Mouse (Mus musculus) embryonic facial prominence, embryonic 15.5 days (tissue): ENCODE results near the gene Ust. TPM values are rescaled to one million over a fixed set of nuclear protein-coding genes. Genes with fewer than 3 reads are reported as not detected.

Source experiments
- ATAC-seq: fragments of 200-750 bp; cut with Nextera tagmentation; 2 replicates; pipeline ENCODE4 v1.8.0; 2017; ENCODE audit warnings: low read depth, moderate TSS enrichment; ENCODE audit not compliant: insufficient number of reproducible peaks, low FRiP score, low TSS enrichment
- H3K27ac ChIP-seq: fragments of 300-500 bp; sonication (generic); replicated peaks from 2 replicates; pipeline ENCODE4 v1.5.1; 2015; ENCODE audit warnings: mild to moderate bottlenecking, inconsistent platforms
- H3K27me3 ChIP-seq: fragments of 300-500 bp; sonication (generic); 2 replicates; pipeline ENCODE4 v1.6.1; 2015; ENCODE audit warnings: inconsistent platforms
- H3K36me3 ChIP-seq: fragments of 300-500 bp; sonication (generic); 2 replicates; pipeline ENCODE4 v1.6.1; 2015; ENCODE audit warnings: mild to moderate bottlenecking, inconsistent platforms
- H3K4me1 ChIP-seq: fragments of 300-500 bp; sonication (generic); 2 replicates; pipeline ENCODE4 v1.6.1; 2015; ENCODE audit warnings: inconsistent platforms
- H3K4me2 ChIP-seq: fragments of 300-500 bp; sonication (generic); replicated peaks from 2 replicates; pipeline ENCODE4 v1.6.1; 2015; ENCODE audit warnings: mild to moderate bottlenecking, inconsistent platforms
- H3K4me3 ChIP-seq: fragments of 300-500 bp; sonication (generic); replicated peaks from 2 replicates; pipeline ENCODE4 v1.5.1; 2015; ENCODE audit warnings: mild to moderate bottlenecking, inconsistent platforms
- H3K9ac ChIP-seq: fragments of 300-500 bp; sonication (generic); 2 replicates; pipeline ENCODE4 v1.6.1; 2015; ENCODE audit warnings: inconsistent platforms
- H3K9me3 ChIP-seq: fragments of 300-500 bp; sonication (generic); replicated peaks from 2 replicates; pipeline ENCODE4 v1.6.1; 2016; ENCODE audit warnings: inconsistent platforms
- WGBS: fragments of 180-500 bp; shearing (Covaris S2); methylation state at CpG from one replicate; pipeline ENCODE4 v1.1.7; 2015; 5-methylcytosine and 5-hydroxymethylcytosine counted together
- polyA plus RNA-seq: library from polyadenylated mRNA; unstranded; fragments of >200 nt; fragmentation: Nextera tagmentation; extraction: Ambion mirVana; gene quantifications from 2 replicates; pipeline ENCODE4 v1.2.1, GENCODE M21; 2015

The Ust gene
- polyA plus RNA-seq, 1 experiment from 2014 or later, result 12.0 TPM

DNA sequence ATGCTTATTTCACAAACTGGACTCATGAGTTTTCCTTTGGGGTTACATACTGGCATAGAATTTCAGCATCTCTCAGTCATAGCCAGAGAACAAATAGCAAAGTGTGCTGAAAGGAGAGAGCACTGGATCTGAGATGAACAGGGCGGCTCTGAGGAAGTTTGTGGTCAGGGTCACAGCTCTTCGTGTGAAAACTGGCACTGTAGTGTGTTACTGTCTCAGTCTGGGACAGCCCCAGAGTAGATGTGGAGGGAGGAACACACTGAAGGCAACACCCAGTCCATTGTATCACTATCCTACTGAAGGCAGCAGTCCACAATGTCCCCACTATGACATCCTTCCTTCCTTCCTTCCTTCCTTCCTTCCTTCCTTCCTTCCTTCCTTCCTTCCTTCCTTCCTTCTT, 321.0 kb downstream of the Ust start:
- H3K27ac ChIP-seq, result no peak overlapping the region
- no peak for ATAC-seq
- H3K9ac ChIP-seq, result no peak overlapping the region
- no peak overlapping the region for H3K4me2 ChIP-seq
- H3K9me3 ChIP-seq, result no peaks in the 10 kb centered on the region
- H3K36me3 ChIP-seq, result no peaks in the 10 kb centered on the region
- peaks cover 9% of the 10 kb centered on the region; the same call in 1 of the 2 replicates for H3K4me1 ChIP-seq
- no peak overlapping the region for H3K4me3 ChIP-seq
- WGBS, result 35% methylated on average over 2 of the region's 2 CpGs
- H3K27me3 ChIP-seq, result no peaks in the 10 kb centered on the region

DNA sequence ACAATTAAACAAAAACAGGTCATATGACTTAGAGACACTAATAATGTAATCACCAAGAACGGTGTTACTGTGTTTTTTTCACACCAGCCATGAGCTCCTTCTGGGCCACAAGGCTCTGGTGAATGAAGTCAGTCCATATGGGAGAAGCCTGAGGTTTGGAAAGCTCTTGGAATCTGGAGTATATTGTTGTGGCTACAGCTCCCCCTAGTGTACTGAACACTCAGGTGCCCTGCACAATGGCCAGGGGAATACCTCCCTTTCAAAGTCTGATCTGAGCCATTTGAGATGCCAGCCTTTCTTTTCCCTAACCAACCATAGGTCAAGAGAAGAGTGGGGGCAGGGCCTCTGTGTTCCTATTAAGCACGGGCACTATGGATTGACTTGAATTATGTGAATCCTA, 322.3 kb downstream of the Ust start:
- Histone ChIP-seq H3K9ac (no peak overlapping the region), H3K27ac (no peak overlapping the region), H3K27me3 (no peaks in the 10 kb centered on the region), H3K4me1 (peaks cover 9% of the 10 kb centered on the region; the same call in 1 of the 2 replicates), H3K4me2 (no peak overlapping the region), H3K9me3 (no peaks in the 10 kb centered on the region), H3K4me3 (no peak overlapping the region), H3K36me3 (no peaks in the 10 kb centered on the region)
- peak; percentile 77; the same call in 1 of the 2 replicates for ATAC-seq
- WGBS, result 3% methylated on average over 2 of the region's 2 CpGs

DNA sequence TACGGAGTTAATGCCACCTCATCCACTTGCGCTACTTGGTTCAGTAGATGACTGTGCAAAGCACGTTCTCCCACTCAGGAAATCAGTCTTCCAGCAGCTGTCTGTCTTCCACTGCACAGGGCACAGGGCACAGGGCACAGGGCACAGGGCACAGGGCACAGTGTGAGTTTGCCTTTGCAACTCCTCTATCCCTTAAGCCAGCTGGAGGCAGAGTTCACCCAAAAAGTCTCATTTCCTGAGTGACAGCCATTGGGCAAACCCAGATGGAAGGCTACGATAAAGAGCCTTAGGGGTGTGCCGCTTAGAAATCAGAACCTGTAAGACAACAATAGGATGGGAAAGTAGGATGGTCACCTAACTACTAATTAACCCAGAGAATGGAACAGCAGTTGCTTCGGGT, 322.9 kb downstream of the Ust start:
- Histone ChIP-seq H3K36me3 (no peaks in the 10 kb centered on the region), H3K4me2 (no peak overlapping the region), H3K4me3 (no peak overlapping the region), H3K9ac (no peak overlapping the region), H3K27ac (no peak overlapping the region), H3K4me1 (peaks cover 9% of the 10 kb centered on the region; the same call in 1 of the 2 replicates), H3K9me3 (no peaks in the 10 kb centered on the region), H3K27me3 (no peaks in the 10 kb centered on the region)
- ATAC-seq, result no peak
- 42% methylated on average over 6 of the region's 6 CpGs for whole genome bisulfite sequencing

DNA sequence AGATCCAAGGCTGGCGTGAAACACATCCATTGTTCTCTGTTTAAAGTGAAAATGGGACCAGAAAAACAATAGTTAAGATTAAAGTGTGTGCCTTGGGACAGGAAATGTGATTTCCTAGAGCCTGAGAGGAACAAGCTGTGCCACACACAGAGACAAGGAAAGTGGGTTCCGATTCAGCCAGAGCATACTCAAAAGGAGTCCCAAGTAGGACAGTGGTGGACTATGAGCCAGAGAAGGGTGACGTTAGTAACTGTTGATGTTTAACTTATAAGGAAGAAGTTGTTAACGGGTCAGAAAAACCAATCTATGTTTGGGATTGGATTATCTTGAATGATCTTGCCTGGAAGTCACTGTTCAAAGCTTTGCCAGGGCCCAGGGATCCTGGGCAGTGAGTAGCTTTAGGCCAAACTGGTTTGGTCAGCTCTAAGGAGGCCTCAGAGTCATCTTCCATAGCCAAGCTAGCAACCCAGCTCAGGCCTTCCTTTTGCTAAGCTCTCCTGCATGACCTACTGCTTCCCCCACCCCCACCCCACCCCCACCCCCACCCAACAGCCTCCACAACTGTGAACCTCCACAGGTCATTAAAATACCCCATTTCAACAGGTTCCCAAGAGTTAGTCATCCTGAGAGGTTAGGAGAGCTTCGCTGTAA, 329.2 kb downstream of the Ust start:
- Histone ChIP-seq H3K36me3 (no peaks in the 10 kb centered on the region), H3K9me3 (no peaks in the 10 kb centered on the region), H3K4me2 (no peak overlapping the region), H3K27ac (no peak overlapping the region), H3K4me3 (no peak overlapping the region), H3K4me1 (no peaks in the 10 kb centered on the region), H3K9ac (no peak overlapping the region), H3K27me3 (no peaks in the 10 kb centered on the region)
- 84% methylated on average over 5 of the region's 5 CpGs for whole genome bisulfite sequencing
- ATAC-seq, result no peak

DNA sequence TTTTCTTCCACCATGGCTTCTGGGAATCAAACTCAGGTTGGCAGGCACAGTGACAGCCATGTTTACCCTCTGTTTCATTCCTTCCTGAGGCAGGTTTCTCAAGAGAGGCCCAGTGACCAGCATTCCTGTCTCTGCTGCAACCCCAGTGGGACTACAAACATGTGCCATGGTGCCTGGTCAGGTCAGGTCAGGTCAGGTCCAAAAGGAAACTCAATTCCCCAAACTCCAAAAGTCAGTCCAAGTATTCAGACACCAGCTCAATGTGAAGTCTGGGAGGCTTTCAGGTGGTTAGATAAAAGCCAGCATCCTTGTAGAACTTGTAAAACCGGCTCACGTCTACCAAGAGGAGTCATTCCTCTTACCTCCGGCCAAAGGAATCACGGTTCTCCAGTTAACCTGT, 333.0 kb downstream of the Ust start:
- ATAC-seq, result no peak
- no peaks in the 10 kb centered on the region for H3K36me3 ChIP-seq
- no peaks in the 10 kb centered on the region for H3K27me3 ChIP-seq
- no peaks in the 10 kb centered on the region for H3K9me3 ChIP-seq
- H3K4me1 ChIP-seq, result no peaks in the 10 kb centered on the region
- H3K9ac ChIP-seq, result no peak overlapping the region
- H3K4me2 ChIP-seq, result no peak overlapping the region
- no peak overlapping the region for H3K4me3 ChIP-seq
- WGBS, result 56% methylated on average over 4 of the region's 4 CpGs
- no peak overlapping the region for H3K27ac ChIP-seq

DNA sequence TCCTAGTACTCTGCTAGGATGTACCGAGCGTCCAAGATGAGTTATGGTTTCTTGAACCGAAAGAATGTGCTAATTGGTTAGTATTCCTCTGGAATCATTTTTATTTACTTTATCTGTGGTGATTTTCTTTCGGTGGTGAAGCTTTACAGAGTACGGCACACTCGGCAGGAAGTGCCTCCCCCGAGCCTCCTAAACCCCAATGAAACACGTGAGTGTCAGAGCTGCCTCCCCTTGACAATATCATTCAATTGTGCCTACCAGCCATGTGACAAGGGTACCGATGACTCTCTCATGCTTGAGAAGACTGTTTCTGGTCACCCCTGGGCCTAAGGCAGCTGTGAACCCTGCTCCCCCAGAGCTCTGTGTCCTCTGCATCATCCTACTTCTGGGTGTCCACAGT, 333.9 kb downstream of the Ust start:
- ATAC-seq, result no peak
- H3K27me3 ChIP-seq, result no peaks in the 10 kb centered on the region
- H3K4me3 ChIP-seq, result no peak overlapping the region
- no peaks in the 10 kb centered on the region for H3K9me3 ChIP-seq
- H3K9ac ChIP-seq, result no peak overlapping the region
- WGBS, result 59% methylated on average over 9 of the region's 9 CpGs
- H3K27ac ChIP-seq, result no peak overlapping the region
- no peaks in the 10 kb centered on the region for H3K4me1 ChIP-seq
- no peaks in the 10 kb centered on the region for H3K36me3 ChIP-seq
- H3K4me2 ChIP-seq, result no peak overlapping the region

DNA sequence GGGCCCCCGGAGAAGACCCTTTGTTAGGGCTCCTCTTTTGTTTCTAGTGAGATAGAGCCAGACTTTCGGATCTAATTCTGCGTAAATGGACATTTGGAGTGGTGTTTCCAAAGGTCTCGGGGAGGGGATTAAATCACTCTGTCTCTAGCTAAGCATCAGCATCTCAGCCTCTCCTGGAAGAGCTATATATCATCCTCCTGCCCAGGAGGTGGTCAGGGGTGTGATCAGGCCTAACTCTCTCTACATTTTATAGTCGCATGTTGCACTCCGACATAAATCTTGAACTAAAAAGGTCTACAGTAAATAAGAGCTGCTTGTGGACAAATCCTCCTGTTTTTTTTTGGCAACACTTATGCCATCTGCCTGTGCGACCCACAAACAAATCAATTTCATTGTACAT, 335.5 kb downstream of the Ust start:
- WGBS, result 86% methylated on average over 7 of the region's 7 CpGs
- H3K9ac ChIP-seq, result no peak overlapping the region

DNA sequence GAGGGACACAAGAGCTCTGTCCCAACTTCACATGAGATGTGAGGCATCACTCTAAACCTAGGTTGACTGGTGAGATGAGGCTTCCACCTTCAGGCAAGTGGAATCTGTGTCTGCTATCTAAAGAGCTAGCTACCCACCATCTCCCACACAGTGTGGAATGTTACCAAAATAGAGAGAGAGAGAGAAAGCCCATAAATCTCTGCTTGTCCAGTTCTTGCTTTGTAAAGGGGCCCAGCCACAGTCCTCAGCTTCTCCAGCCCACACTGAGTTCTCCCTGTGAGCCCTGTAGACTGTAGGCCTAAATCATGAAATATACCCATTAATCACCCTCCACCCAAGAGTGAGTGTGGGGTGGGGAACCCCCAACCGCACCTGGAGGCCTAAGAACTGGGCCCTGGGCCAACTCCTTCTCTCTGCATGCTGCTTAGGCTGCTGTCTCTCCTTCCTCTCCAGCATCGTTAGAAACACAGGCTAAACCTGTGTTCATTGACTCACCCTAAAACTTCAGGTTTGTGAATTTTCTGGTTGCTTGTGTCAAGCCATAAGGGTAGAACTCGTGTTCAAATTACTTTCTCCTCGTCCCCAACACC, 336.9 kb downstream of the Ust start:
- Histone ChIP-seq H3K27me3 (no peaks in the 10 kb centered on the region), H3K9me3 (no peaks in the 10 kb centered on the region), H3K36me3 (no peaks in the 10 kb centered on the region), H3K9ac (no peak overlapping the region), H3K4me1 (peaks cover 10% of the 10 kb centered on the region), H3K4me2 (no peak overlapping the region), H3K4me3 (no peak overlapping the region), H3K27ac (no peak overlapping the region)
- ATAC-seq, result no peak
- WGBS, result 56% methylated on average over 4 of the region's 4 CpGs

More for the DNA sequence above, 335.5 kb downstream of the Ust start:
- Histone ChIP-seq H3K9me3 (no peaks in the 10 kb centered on the region), H3K4me2 (no peak overlapping the region), H3K4me1 (no peaks in the 10 kb centered on the region), H3K27me3 (no peaks in the 10 kb centered on the region), H3K36me3 (no peaks in the 10 kb centered on the region), H3K4me3 (no peak overlapping the region), H3K27ac (no peak overlapping the region)
- no peak for ATAC-seq

DNA sequence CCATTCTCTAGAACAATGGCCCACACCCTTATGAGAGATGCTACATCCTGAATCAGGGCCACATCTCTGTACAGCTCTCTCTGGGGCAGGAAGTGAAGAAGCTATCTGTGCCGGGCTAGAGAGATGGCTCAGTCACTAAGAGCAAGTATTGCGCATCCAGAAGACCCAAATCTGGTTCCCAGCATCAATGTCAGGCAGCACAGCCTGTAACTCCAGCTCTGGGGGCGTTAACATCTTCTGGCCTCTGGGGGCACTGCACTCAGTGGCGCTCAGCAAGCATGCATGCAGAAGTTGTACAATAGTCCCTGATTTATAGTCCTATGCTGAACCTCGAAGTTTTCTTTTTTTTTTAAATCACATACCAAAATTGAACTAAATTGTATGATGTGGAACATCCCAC, 341.0 kb downstream of the Ust start:
- WGBS, result 79% methylated on average over 5 of the region's 5 CpGs
- Histone ChIP-seq H3K9me3 (no peaks in the 10 kb centered on the region), H3K4me3 (no peak overlapping the region), H3K36me3 (no peaks in the 10 kb centered on the region), H3K4me1 (peaks cover 24% of the 10 kb centered on the region), H3K9ac (no peak overlapping the region), H3K27ac (no peak overlapping the region), H3K4me2 (no peak overlapping the region), H3K27me3 (no peaks in the 10 kb centered on the region)
- no peak for ATAC-seq

DNA sequence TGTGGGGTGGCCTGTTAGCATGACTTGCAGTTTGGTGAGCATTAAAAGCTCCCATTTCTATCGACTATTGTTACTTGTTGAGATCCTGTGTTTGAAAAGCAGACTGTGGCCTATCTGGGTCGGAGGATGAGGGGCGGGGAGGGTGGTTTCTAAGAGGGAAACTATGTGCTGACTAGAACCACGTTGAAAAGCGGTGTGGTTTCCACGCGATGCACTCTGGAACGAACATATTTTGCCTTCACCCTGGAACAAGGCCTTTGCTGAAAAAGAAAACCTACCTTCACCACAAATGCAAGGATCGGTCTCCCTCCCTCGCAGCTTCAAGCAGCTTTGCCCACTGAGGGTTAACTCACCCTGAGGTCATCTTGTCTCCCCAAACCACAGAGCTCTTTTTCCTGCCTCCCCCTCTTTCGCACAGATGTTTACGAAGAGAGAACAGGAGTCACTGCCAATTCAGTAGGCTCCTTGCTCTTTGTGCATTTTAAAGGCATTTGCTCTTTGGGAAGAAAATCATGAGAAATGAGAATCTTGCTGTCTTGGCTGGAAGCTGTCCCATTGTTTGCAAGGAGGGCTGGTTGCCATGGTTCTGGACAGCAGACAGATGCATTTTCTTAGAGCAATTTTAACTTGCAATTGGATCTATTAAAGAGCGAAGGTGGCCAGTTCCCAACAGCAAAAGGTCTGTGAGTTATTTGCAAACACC, 342.1 kb downstream of the Ust start:
- Histone ChIP-seq H3K36me3 (no peaks in the 10 kb centered on the region), H3K9me3 (no peaks in the 10 kb centered on the region), H3K4me1 (peaks cover 24% of the 10 kb centered on the region), H3K9ac (no peak overlapping the region), H3K4me3 (no peak overlapping the region), H3K27ac (peak overlapping the region; percentile 85), H3K27me3 (no peaks in the 10 kb centered on the region), H3K4me2 (0 out of 2 replicates have a peak overlapping the region, but pooled peaks have one; percentile 6)
- ATAC-seq, result peak; percentile 58
- WGBS, result 30% methylated on average over 13 of the region's 13 CpGs

DNA sequence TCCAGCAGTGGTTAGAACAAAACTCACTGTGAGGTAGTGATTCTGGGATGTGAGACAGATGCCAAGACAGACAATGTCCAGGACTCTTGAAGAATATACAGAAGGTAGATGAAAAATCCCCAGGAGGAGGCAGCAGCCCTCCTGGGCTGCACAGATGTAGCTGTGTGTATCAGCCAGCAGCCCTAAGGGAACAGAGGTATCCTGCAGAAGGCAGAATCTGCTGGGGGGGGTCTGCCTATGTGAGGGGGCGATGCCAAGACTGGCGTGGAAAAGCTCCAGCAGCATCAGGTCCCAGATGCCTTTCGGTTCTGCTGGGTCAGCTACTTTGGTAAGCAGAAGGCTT, 342.6 kb downstream of the Ust start:
- WGBS, result 41% methylated on average over 3 of the region's 3 CpGs
- no peak for ATAC-seq
- 0 out of 2 replicates have a peak overlapping the region, but pooled peaks have one; percentile 6 for H3K4me2 ChIP-seq
- H3K9ac ChIP-seq, result no peak overlapping the region
- H3K36me3 ChIP-seq, result no peaks in the 10 kb centered on the region
- H3K27me3 ChIP-seq, result no peaks in the 10 kb centered on the region
- no peaks in the 10 kb centered on the region for H3K9me3 ChIP-seq
- peak overlapping the region; percentile 85 for H3K27ac ChIP-seq
- no peak overlapping the region for H3K4me3 ChIP-seq
- peaks cover 24% of the 10 kb centered on the region for H3K4me1 ChIP-seq
